Mouse (Mus musculus) intestine, embryonic 16.5 days (tissue): ENCODE measurements at regions not wholly inside any gene's neighbourhood (a gene's known extent, or its start where the extent isn't known, plus 50 kb on each side); places are given as distances from the start of the nearest gene placed in this dataset.
"Not testable (repeated sequence)": the region's sequence is repeated elsewhere in the genome, so short reads cannot be mapped to it uniquely, and the experiment has no call there.

ENCODE experiments used
- ATAC-seq: fragments of 200-750 bp; cut with Nextera tagmentation; 2 replicates; pipeline ENCODE4 v1.8.0; 2017; ENCODE audit warnings: moderate TSS enrichment, moderate library complexity
- H3K27ac ChIP-seq: fragments of 300-500 bp; sonication (generic); 2 replicates; pipeline ENCODE4 v1.5.1; 2014; ENCODE audit warnings: mild to moderate bottlenecking, low read length
- H3K27me3 ChIP-seq: fragments of 300-500 bp; sonication (generic); replicated peaks from 2 replicates; pipeline ENCODE4 v1.6.1; 2014; ENCODE audit warnings: low read length, control low read depth, mixed read lengths; ENCODE audit not compliant: control insufficient read depth, insufficient read depth
- H3K36me3 ChIP-seq: fragments of 300-500 bp; sonication (generic); 2 replicates; pipeline ENCODE4 v1.6.1; 2014; ENCODE audit warnings: low read length, control low read depth; ENCODE audit not compliant: control insufficient read depth, insufficient read depth
- H3K4me1 ChIP-seq: fragments of 300-500 bp; sonication (generic); 2 replicates; pipeline ENCODE4 v1.6.1; 2014; ENCODE audit warnings: low read length, control low read depth, mixed read lengths; ENCODE audit not compliant: control insufficient read depth, insufficient read depth
- H3K4me2 ChIP-seq: fragments of 300-500 bp; sonication (generic); 2 replicates; pipeline ENCODE4 v1.6.1; 2014; ENCODE audit warnings: low read depth, low read length, control low read depth
- H3K4me3 ChIP-seq: fragments of 300-500 bp; sonication (generic); 2 replicates; pipeline ENCODE4 v1.5.1; 2014; ENCODE audit warnings: mild to moderate bottlenecking, low read length
- H3K9ac ChIP-seq: fragments of 300-500 bp; sonication (generic); 2 replicates; pipeline ENCODE4 v1.6.1; 2014; ENCODE audit warnings: low read depth, low read length
- H3K9me3 ChIP-seq: fragments of 300-500 bp; sonication (generic); 2 replicates; pipeline ENCODE4 v1.6.1; 2016; ENCODE audit warnings: low read length, control low read depth; ENCODE audit not compliant: control insufficient read depth
- WGBS: fragments of 180-500 bp; shearing (Covaris S2); extraction: QIAGEN DNeasy Blood & Tissue Kit; methylation state at CpG from one replicate; pipeline ENCODE4 v1.1.7; 2014; 5-methylcytosine and 5-hydroxymethylcytosine counted together

DNA sequence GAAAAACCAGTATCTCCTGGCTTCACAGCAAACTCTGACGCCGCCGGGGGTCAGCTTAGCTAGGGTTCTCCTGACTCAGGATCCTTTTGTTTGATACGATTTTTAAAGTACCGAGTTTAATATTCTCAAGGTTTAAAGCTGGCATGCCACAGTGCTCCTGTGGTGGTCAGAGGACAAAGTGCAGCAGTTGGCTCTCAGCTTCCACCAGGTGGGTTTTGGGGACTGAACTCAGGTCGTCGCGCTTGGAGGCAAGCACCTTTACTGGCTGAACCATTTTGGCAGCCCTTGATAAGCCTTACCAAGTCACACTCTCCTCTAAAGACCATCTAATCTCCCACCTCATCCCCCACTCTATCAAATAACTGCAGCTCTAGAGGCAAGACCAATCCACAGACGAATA, 181.1 kb upstream of the Klf14 start:
- ATAC-seq, result no peak
- no peak overlapping the region for H3K27ac ChIP-seq
- no peak overlapping the region for H3K9ac ChIP-seq
- no peak overlapping the region for H3K4me2 ChIP-seq
- no peaks in the 10 kb centered on the region for H3K36me3 ChIP-seq
- 88% methylated on average over 9 of the region's 9 CpGs for WGBS
- no peaks in the 10 kb centered on the region for H3K4me1 ChIP-seq
- no peaks in the 10 kb centered on the region for H3K27me3 ChIP-seq
- no peaks in the 10 kb centered on the region for H3K9me3 ChIP-seq
- no peak overlapping the region for H3K4me3 ChIP-seq

DNA sequence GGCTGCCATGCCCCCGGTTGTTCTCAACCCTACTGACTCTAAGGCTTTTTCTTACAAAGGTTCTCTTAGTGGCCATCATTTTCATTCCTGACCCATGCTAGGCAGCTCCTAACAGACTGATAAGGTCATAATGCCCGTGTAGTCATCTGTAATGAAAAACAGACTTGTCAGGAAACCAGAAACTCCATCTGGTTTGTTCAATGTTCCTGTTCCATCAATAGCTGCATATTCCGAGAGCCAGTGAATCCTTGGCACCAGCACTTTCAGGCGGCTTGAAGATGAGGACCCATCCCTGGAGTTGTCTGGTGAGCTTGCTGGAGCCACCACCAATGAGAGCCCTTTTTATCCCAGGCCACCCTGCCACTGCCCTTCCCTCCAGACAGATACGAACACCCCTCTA, 181.7 kb upstream of the Klf14 start:
- WGBS, result 79% methylated on average over 5 of the region's 5 CpGs
- H3K4me1 ChIP-seq, result no peaks in the 10 kb centered on the region
- H3K9ac ChIP-seq, result no peak overlapping the region
- H3K27me3 ChIP-seq, result no peaks in the 10 kb centered on the region
- no peak overlapping the region for H3K27ac ChIP-seq
- H3K4me2 ChIP-seq, result no peak overlapping the region
- H3K36me3 ChIP-seq, result no peaks in the 10 kb centered on the region
- H3K9me3 ChIP-seq, result no peaks in the 10 kb centered on the region
- ATAC-seq, result no peak
- H3K4me3 ChIP-seq, result no peak overlapping the region

DNA sequence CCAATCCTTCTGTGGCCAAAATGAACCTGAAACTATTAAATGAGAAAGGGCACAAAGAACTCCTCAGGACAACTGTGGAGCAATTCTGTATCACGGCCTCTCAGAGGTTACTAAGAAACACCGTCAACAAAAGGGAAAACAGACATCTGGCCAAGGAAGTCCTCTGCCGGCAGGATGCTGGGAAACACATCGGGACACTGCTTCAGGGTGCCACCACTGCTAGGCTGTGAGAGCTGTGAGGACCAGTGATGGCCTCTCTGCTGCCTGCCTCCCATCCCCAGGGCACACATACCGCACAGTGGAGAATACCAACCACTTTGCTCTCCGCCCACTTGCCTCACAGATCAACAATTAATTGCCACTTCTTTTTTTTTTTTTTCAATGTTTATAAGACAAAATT, 182.6 kb upstream of the Klf14 start:
- no peak for ATAC-seq
- WGBS, result 78% methylated on average over 6 of the region's 6 CpGs

DNA sequence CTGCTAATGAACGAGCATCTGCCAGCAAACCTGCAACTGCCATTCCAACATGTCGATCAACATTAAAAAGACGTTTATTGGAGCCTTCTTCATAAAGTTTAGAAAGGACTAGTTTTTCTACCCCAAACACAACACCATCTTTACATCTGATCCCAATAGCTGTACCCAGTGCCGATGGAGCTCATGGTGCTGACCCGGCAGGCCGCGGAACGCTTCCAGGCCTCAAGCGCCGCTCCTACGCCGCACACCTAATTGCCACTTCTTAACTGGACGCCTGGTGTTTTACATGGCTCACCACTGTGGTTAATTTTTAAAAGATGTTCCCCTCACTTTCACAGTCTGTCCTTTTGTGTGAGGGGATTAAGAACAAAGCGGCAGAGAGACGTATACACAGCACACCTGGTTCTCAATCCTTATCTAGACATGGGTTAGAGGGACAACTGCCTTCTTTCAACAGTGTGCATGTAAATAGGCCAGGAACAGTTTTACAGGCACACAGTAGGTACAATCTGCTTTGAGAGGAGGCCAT, 183.7 kb upstream of the Klf14 start:
- H3K36me3 ChIP-seq, H3K9me3 ChIP-seq, H3K4me1 ChIP-seq, H3K27ac ChIP-seq, ATAC-seq, H3K4me3 ChIP-seq, H3K9ac ChIP-seq, H3K4me2 ChIP-seq, H3K27me3 ChIP-seq: not testable (repeated sequence)
- WGBS, result 94% methylated on average over 15 of the region's 15 CpGs

More for the DNA sequence above, 182.6 kb upstream of the Klf14 start:
- Histone ChIP-seq H3K9ac (no peak overlapping the region), H3K4me1 (peaks cover 3% of the 10 kb centered on the region; the same call in 1 of the 2 replicates), H3K36me3 (no peaks in the 10 kb centered on the region), H3K4me3 (no peak overlapping the region), H3K27ac (no peak overlapping the region), H3K27me3 (no peaks in the 10 kb centered on the region), H3K4me2 (no peak overlapping the region), H3K9me3 (no peaks in the 10 kb centered on the region)

DNA sequence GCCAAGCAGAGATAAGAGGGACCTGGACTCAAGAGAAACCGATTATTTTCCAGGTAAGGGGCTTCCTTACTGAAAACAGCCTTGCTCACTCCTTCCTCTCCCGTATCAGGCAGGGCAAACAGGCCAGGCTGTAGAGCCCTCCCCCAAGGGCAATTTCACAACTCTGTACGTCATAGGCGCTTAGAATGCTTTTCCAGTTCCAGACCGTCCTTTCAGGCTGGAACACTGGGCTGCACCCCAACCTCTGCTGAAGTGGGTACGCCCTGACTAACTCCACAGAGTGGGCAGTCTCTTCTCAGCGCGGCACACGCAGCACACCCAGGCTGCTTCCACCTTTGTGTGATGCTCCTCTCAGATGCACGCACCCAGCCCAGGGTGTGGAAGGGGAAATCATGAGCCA, 186.8 kb upstream of the Klf14 start:
- WGBS, result 64% methylated on average over 10 of the region's 10 CpGs
- H3K27me3 ChIP-seq, result no peaks in the 10 kb centered on the region
- ATAC-seq, result peak; percentile 73

DNA sequence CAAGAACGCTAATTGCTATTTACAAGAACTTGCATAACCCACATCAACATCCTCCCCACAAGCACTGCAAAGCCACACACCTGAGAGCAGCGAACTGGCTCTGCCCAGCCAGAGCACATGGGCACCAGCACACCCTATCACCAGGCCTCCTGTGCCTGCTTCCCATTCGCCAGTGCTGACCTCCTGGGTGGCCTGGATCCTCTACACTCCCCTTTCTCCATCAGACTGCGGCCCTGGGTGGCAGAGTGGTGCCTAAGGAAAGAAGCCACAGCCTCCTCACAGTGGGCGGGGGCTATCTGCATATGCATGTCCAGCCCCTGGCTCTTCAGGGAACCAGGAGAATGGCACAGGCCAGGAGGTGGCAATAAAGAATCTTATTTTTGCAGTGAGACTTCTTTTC, 187.9 kb upstream of the Klf14 start:
- no peak overlapping the region for H3K9ac ChIP-seq
- H3K27me3 ChIP-seq, result no peaks in the 10 kb centered on the region
- 60% methylated on average over 5 of the region's 5 CpGs for WGBS
- no peak overlapping the region for H3K27ac ChIP-seq
- no peak overlapping the region for H3K4me2 ChIP-seq
- no peaks in the 10 kb centered on the region for H3K36me3 ChIP-seq
- no peak for ATAC-seq
- peaks cover 5% of the 10 kb centered on the region; the same call in 1 of the 2 replicates for H3K4me1 ChIP-seq
- no peak overlapping the region for H3K4me3 ChIP-seq
- H3K9me3 ChIP-seq, result no peaks in the 10 kb centered on the region

More for the DNA sequence above, 186.8 kb upstream of the Klf14 start:
- Histone ChIP-seq H3K4me3 (no peak overlapping the region), H3K4me1 (peaks cover 5% of the 10 kb centered on the region; the same call in 1 of the 2 replicates), H3K27ac (no peak overlapping the region), H3K4me2 (no peak overlapping the region; the same call in 1 of the 2 replicates), H3K9me3 (no peaks in the 10 kb centered on the region), H3K9ac (no peak overlapping the region; the same call in 1 of the 2 replicates), H3K36me3 (no peaks in the 10 kb centered on the region)

DNA sequence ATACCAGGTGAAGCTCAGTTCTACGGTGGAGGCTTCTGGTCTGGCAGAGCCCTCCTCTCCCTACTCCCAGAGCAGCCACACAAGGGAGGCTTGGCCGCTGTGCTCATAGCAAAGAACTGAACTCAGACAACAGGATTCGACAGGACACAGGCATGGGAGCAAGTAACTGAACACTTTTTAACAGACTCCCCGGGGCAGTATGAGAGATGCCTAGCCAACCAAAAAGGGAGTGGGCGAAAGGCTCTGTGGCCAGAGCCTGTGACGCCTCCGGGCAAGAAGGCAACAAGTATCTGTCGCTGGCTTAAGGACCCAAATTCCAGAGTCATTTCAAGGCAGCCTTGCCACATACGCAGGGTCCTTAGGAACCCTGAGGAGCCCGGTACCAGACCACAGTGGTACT, 188.8 kb upstream of the Klf14 start:
- Histone ChIP-seq H3K27me3 (no peaks in the 10 kb centered on the region), H3K9ac (no peak overlapping the region), H3K9me3 (no peaks in the 10 kb centered on the region), H3K36me3 (no peaks in the 10 kb centered on the region), H3K4me3 (no peak overlapping the region), H3K4me2 (no peak overlapping the region), H3K27ac (no peak overlapping the region), H3K4me1 (peaks cover 5% of the 10 kb centered on the region; the same call in 1 of the 2 replicates)
- no peak for ATAC-seq
- 86% methylated on average over 10 of the region's 10 CpGs for WGBS

DNA sequence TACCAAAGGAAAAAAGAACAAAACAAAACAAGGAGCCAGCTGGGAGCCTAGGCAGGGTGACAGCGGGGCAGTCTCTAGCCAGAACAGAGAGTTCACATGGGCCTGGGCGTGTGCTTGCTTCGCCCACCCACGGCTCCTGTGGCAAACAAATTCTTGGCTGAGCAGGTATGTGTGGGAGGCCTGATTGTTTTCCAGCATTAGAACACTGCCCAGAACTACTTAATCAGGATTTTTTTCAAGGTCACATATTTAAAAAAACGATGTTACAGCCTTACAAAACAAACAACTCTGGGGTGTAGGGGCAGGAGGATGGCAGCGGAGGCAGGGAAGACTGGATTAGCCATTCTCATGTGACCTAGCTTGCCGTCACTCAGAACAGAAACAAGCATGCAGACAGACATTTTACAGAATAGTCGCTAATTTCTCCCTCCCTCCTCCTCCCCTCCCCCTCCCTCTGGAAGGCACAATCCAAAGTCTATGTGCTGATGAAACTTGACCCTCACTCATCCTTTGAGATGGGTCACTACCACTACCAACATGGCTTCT, 189.5 kb upstream of the Klf14 start:
- H3K4me2 ChIP-seq, result no peak overlapping the region
- no peaks in the 10 kb centered on the region for H3K9me3 ChIP-seq
- no peaks in the 10 kb centered on the region for H3K27me3 ChIP-seq
- H3K4me1 ChIP-seq, result peaks cover 5% of the 10 kb centered on the region; the same call in 1 of the 2 replicates
- H3K4me3 ChIP-seq, result no peak overlapping the region
- WGBS, result 54% methylated on average over 8 of the region's 8 CpGs
- H3K36me3 ChIP-seq, result no peaks in the 10 kb centered on the region
- H3K9ac ChIP-seq, result no peak overlapping the region
- H3K27ac ChIP-seq, result no peak overlapping the region
- peak; percentile 54; the same call in 1 of the 2 replicates for ATAC-seq

DNA sequence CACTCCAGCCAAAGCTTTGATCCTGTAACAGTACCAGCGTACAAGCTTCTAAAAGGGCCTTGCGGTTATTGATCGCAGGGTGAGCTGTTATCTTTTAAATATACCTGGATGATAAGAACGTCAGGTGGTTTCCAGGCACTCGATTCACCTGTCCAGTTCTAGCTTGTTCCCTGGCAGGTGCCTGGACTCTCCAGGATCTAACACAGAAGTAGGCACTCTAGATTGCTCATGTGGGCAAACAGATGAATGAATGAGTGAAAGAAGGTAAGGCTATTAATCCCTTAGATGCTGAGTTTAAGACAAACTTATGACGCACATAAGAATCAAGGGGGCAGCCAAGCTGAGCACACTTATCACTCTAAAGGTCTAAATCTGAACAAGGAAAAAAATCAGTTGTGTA, 190.3 kb upstream of the Klf14 start:
- Histone ChIP-seq H3K4me3 (no peak overlapping the region), H3K36me3 (no peaks in the 10 kb centered on the region), H3K27ac (no peak overlapping the region), H3K4me2 (no peak overlapping the region), H3K27me3 (no peaks in the 10 kb centered on the region), H3K9me3 (no peaks in the 10 kb centered on the region), H3K9ac (no peak overlapping the region), H3K4me1 (peaks cover 5% of the 10 kb centered on the region; the same call in 1 of the 2 replicates)
- ATAC-seq, result peak; percentile 74
- 74% methylated on average over 6 of the region's 6 CpGs for WGBS

DNA sequence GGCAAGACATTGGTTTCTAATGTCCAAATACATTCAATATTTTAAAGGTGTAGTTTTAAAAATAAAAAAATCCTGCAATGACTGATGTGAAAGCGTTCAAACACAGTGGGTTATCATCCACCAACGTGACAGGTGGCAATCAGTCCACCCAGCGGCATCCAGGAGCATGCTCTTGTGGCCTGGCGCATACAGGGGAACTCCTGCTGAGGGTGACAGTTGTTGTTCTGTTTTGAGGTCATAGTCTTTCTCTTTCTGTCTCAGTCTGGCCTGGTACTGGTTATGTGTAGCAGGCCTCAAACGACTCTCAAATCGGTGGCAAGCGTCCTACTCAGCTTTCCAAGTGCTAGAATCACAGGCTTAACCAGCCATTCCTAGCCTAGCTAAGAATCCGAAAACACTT, 191.5 kb upstream of the Klf14 start:
- Histone ChIP-seq H3K27ac (no peak overlapping the region), H3K4me2 (no peak overlapping the region), H3K9me3 (no peaks in the 10 kb centered on the region), H3K36me3 (no peaks in the 10 kb centered on the region), H3K27me3 (no peaks in the 10 kb centered on the region), H3K4me1 (peaks cover 5% of the 10 kb centered on the region; the same call in 1 of the 2 replicates), H3K4me3 (no peak overlapping the region), H3K9ac (no peak overlapping the region)
- 90% methylated on average over 8 of the region's 8 CpGs for WGBS
- ATAC-seq, result no peak
